Mouse (Mus musculus) heart, embryonic 16.5 days (tissue): ENCODE data around the gene Ryr3. TPM values are rescaled to one million over a fixed set of nuclear protein-coding genes. Genes with fewer than 3 reads are reported as not detected.

Source experiments
- ATAC-seq: fragments of 200-750 bp; cut with Nextera tagmentation; replicated peaks from 2 replicates; pipeline ENCODE4 v1.8.0; 2017; ENCODE audit warnings: moderate number of reproducible peaks; ENCODE audit not compliant: insufficient read depth, low FRiP score; ENCODE audit errors: extremely low read depth
- H3K27ac ChIP-seq: fragments of 300-500 bp; sonication (generic); 2 replicates; pipeline ENCODE4 v1.5.1; 2014; ENCODE audit warnings: mild to moderate bottlenecking, low read length, control low read depth, moderate library complexity
- H3K27me3 ChIP-seq: fragments of 300-500 bp; sonication (generic); 2 replicates; pipeline ENCODE4 v1.6.1; 2014; ENCODE audit warnings: low read length, mixed read lengths; ENCODE audit not compliant: control insufficient read depth, insufficient read depth
- H3K36me3 ChIP-seq: fragments of 300-500 bp; sonication (generic); 2 replicates; pipeline ENCODE4 v1.6.1; 2014; ENCODE audit not compliant: control insufficient read depth, insufficient read depth
- H3K4me1 ChIP-seq: fragments of 300-500 bp; sonication (generic); 2 replicates; pipeline ENCODE4 v1.6.1; 2014; ENCODE audit warnings: low read length, mixed read lengths; ENCODE audit not compliant: control insufficient read depth, insufficient read depth
- H3K4me2 ChIP-seq: fragments of 300-500 bp; sonication (generic); 2 replicates; pipeline ENCODE4 v1.6.1; 2014; ENCODE audit warnings: low read depth, mild to moderate bottlenecking, control low read depth, low read length
- H3K4me3 ChIP-seq: fragments of 300-500 bp; sonication (generic); 2 replicates; pipeline ENCODE4 v1.5.1; 2014; ENCODE audit warnings: mild to moderate bottlenecking, control low read depth, low read length
- H3K9ac ChIP-seq: fragments of 300-500 bp; sonication (generic); 2 replicates; pipeline ENCODE4 v1.6.1; 2014; ENCODE audit warnings: low read length, control low read depth
- H3K9me3 ChIP-seq: fragments of 300-500 bp; sonication (generic); replicated peaks from 2 replicates; pipeline ENCODE4 v1.6.1; 2016; ENCODE audit warnings: low read length; ENCODE audit not compliant: control insufficient read depth
- WGBS: fragments of 180-500 bp; shearing (Covaris S2); extraction: QIAGEN DNeasy Blood & Tissue Kit; methylation state at CpG from one replicate; pipeline ENCODE4 v1.1.7; 2014; 5-methylcytosine and 5-hydroxymethylcytosine counted together
- polyA plus RNA-seq: library from polyadenylated mRNA; unstranded; fragments of >200 nt; fragmentation: Nextera tagmentation; extraction: Ambion mirVana; gene quantifications from 2 replicates; pipeline ENCODE4 v1.2.1, GENCODE M21; 2015

Gene Ryr3
- polyA plus RNA-seq, 1 experiment from 2014 or later: 2.7 TPM

- ATAC-seq: no peak
- Histone ChIP-seq H3K9ac (no peak overlapping the region), H3K4me2 (no peak overlapping the region), H3K4me3 (no peak overlapping the region), H3K4me1 (no peaks in the 10 kb centered on the region), H3K27me3 (no peaks in the 10 kb centered on the region), H3K36me3 (no peaks in the 10 kb centered on the region), H3K27ac (no peak overlapping the region), H3K9me3 (no peaks in the 10 kb centered on the region)
- WGBS: 77% methylated on average over 4 of the region's 4 CpGs
Measured at GRCm38 (mm10) chr2:112910579-112910978, 306.3 kb downstream of the Ryr3 start.

- no peak for ATAC-seq
- Histone ChIP-seq H3K4me1 (no peaks in the 10 kb centered on the region), H3K4me3 (no peak overlapping the region), H3K27me3 (no peaks in the 10 kb centered on the region), H3K9me3 (no peaks in the 10 kb centered on the region), H3K36me3 (no peaks in the 10 kb centered on the region), H3K9ac (no peak overlapping the region), H3K4me2 (no peak overlapping the region), H3K27ac (no peak overlapping the region)
- WGBS: 79% methylated on average over 4 of the region's 4 CpGs
Measured at GRCm38 (mm10) chr2:112909142-112909541, 307.8 kb downstream of the Ryr3 start.

GRCm38 (mm10) chr2:112900747-112901146 is 316.1 kb downstream of the Ryr3 start:
- Histone ChIP-seq H3K9ac (no peak overlapping the region), H3K4me3 (no peak overlapping the region), H3K4me1 (no peaks in the 10 kb centered on the region), H3K9me3 (no peaks in the 10 kb centered on the region), H3K4me2 (no peak overlapping the region), H3K36me3 (no peaks in the 10 kb centered on the region), H3K27ac (no peak overlapping the region), H3K27me3 (no peaks in the 10 kb centered on the region)
- 59% methylated on average over 5 of the region's 5 CpGs for WGBS
- ATAC-seq: no peak

- H3K27ac ChIP-seq: no peak overlapping the region
- no peaks in the 10 kb centered on the region for H3K4me1 ChIP-seq
- H3K27me3 ChIP-seq: no peaks in the 10 kb centered on the region
- no peaks in the 10 kb centered on the region for H3K9me3 ChIP-seq
- H3K4me2 ChIP-seq: no peak overlapping the region
- H3K36me3 ChIP-seq: no peaks in the 10 kb centered on the region
- no peak overlapping the region for H3K4me3 ChIP-seq
- no peak overlapping the region for H3K9ac ChIP-seq
- no peak for ATAC-seq
- WGBS: 82% methylated on average over 4 of the region's 4 CpGs
Measured at GRCm38 (mm10) chr2:112884456-112885114, 332.3 kb downstream of the Ryr3 start.

DNA sequence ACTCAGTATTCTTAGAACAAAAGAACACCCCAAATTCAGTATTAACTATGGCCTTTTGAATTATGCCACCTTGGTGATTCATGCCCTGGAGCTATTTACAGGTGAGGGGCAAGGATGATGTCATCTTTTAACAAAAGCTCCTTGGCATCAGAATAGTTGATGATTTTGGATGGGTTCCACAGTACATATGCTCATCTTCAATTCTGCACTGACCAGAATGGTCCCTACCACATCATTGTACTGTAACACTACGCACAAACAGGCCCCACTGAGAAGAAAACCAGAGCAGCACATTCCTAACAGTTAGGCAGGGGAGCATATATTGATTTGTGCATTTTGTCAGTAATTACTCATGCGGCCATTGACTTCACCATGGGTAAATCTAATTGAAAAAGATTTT is 335.1 kb downstream of the Ryr3 start:
- H3K9ac ChIP-seq: no peak overlapping the region
- no peaks in the 10 kb centered on the region for H3K36me3 ChIP-seq
- 83% methylated on average over 2 of the region's 2 CpGs for WGBS
- H3K4me2 ChIP-seq: no peak overlapping the region
- H3K27me3 ChIP-seq: no peaks in the 10 kb centered on the region
- H3K9me3 ChIP-seq: no peaks in the 10 kb centered on the region
- no peaks in the 10 kb centered on the region for H3K4me1 ChIP-seq
- no peak overlapping the region for H3K27ac ChIP-seq
- ATAC-seq: no peak
- H3K4me3 ChIP-seq: no peak overlapping the region

DNA sequence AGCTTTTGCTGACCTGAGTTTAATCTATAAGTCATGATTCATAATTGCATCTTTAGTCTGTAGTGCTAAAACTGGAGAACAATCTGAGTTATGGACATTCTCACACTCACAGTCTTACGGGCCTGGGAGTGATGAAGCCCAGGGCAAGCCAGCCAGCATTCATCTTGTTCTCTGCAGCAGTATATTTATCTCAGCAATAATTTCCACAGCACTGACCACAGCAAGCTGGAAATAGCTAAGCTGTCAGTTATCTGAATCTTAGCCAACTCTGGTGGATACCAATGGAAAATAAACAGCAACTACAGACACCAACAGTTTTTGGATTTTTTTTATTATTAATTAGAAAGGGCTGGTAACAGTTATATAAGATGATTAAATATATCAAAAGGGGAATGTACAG is 335.5 kb downstream of the Ryr3 start:
- H3K27me3 ChIP-seq: no peaks in the 10 kb centered on the region
- H3K9me3 ChIP-seq: no peaks in the 10 kb centered on the region
- WGBS: 50% methylated on average over 1 of the region's 1 CpGs
- no peak overlapping the region for H3K4me2 ChIP-seq
- ATAC-seq: no peak
- H3K4me1 ChIP-seq: no peaks in the 10 kb centered on the region
- H3K9ac ChIP-seq: no peak overlapping the region
- no peaks in the 10 kb centered on the region for H3K36me3 ChIP-seq
- H3K4me3 ChIP-seq: no peak overlapping the region
- H3K27ac ChIP-seq: no peak overlapping the region

GRCm38 (mm10) chr2:112877404-112877803 is 339.5 kb downstream of the Ryr3 start:
- no peaks in the 10 kb centered on the region for H3K9me3 ChIP-seq
- H3K4me2 ChIP-seq: no peak overlapping the region
- H3K9ac ChIP-seq: no peak overlapping the region
- H3K36me3 ChIP-seq: no peaks in the 10 kb centered on the region
- WGBS: 85% methylated on average over 3 of the region's 3 CpGs
- H3K4me3 ChIP-seq: no peak overlapping the region
- no peaks in the 10 kb centered on the region for H3K4me1 ChIP-seq
- no peaks in the 10 kb centered on the region for H3K27me3 ChIP-seq
- H3K27ac ChIP-seq: no peak overlapping the region
- no peak for ATAC-seq

DNA sequence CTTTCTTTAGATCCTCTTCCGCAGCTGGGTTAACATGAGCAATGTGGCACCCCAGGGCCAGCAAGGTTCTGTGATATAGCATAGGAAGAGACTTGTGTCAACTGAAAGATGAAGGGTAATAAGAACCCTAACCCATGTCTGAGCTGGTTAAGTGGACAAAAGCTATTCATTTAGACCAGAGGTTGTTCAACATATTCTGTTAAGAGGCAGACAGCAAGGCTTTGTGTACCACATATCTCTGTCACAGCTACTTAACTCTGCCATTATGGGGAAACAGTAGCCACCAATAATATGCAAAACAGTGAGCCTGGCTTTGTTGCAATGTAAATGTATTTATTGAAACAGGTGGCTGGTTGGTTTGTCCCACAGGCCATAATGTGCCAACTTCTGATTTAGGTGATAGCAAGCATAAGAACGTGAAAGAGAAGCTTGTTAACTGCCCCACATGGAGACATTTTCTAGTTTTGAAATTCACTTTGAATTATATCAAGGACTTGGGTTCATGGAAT is 350.8 kb downstream of the Ryr3 start:
- Histone ChIP-seq H3K9me3 (no peaks in the 10 kb centered on the region), H3K4me2 (no peak overlapping the region), H3K27ac (no peak overlapping the region), H3K9ac (no peak overlapping the region), H3K36me3 (no peaks in the 10 kb centered on the region), H3K27me3 (no peaks in the 10 kb centered on the region), H3K4me1 (no peaks in the 10 kb centered on the region), H3K4me3 (no peak overlapping the region)
- no peak for ATAC-seq
- 73% methylated on average over 2 of the region's 2 CpGs for WGBS

GRCm38 (mm10) chr2:112861792-112862191 is 355.1 kb downstream of the Ryr3 start:
- H3K9me3 ChIP-seq: no peaks in the 10 kb centered on the region
- H3K4me2 ChIP-seq: no peak overlapping the region
- no peak overlapping the region for H3K9ac ChIP-seq
- WGBS: 94% methylated on average over 4 of the region's 4 CpGs
- H3K4me1 ChIP-seq: no peaks in the 10 kb centered on the region
- no peak overlapping the region for H3K4me3 ChIP-seq
- no peak for ATAC-seq
- no peaks in the 10 kb centered on the region for H3K36me3 ChIP-seq
- H3K27me3 ChIP-seq: no peaks in the 10 kb centered on the region
- no peak overlapping the region for H3K27ac ChIP-seq
